Mouse (Mus musculus) cerebellum, adult 9-11 months (tissue): ENCODE results near the gene Msh3.
"Not testable (repeated sequence)": the region's sequence is repeated elsewhere in the genome, so short reads cannot be mapped to it uniquely, and the experiment has no call there.

Experiments used
- DNase-seq: peaks from one replicate; pipeline ENCODE4 v3.0.0; 2022

Msh3 gene

DNA sequence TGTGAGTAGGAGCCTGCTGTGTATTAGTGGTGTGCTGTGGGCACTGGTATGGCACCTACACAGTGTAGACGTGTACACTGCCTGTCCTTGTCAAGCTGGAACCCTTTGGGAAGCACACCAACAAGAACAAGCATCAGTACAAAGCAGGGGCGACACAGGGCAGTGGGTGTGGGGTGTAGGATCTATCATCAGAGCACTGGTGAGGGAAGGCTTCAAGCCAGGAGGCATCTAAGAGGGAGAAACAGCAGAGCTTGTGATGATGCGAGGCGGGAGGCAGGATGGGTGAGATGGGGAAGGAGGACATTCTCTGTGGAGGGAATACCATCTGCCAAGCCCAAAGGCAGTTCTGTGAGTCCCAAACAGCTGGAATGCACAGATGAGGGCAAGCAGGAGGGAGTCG, 107.8 kb downstream of the Msh3 start:
- no peak for DNase-seq

GRCm38 (mm10) chr13:92244731-92245130, 110.1 kb downstream of the Msh3 start:
- DNase-seq, result no peak

DNA sequence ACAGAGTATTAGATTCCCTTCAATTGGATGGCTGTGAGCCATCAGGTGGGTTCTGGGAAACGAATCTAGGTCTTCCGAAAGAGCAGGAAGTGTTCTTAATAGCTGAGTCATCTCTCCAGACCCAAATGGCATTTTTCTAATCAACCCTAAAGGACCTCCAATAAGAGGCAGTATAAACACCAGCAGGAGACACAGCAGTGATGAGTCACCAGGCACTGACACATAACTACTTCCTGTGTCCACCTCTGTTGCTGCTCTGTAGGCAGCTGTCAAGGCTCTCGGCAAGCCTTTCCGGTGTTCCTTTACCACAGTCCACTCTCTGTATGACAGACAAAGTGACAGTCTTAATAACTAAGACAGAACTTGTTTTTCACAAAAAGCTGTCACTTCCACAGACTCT, 113.4 kb downstream of the Msh3 start:
- no peak for DNase-seq

- DNase-seq, result no peak
Measured at GRCm38 (mm10) chr13:92237887-92238286, 116.9 kb downstream of the Msh3 start.

DNA sequence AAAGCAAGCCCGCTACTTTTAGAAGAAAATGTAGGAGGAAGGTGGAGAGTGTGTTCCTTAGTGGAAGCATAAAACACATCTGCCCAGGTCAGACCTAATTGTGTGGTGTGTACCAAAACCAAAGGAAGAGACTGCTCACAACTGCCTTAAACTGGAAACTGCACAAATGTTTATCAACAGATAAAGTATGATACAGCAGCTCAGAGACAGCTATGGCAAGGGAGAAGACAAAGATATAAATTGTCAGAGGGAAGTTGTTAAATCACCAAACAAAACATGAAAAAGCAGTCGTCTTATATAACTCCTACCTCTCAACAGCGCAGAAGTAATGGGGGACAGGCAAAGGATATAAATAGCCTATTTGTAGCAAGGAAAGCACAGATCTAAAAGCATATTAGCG, 117.8 kb downstream of the Msh3 start:
- no peak for DNase-seq

DNA sequence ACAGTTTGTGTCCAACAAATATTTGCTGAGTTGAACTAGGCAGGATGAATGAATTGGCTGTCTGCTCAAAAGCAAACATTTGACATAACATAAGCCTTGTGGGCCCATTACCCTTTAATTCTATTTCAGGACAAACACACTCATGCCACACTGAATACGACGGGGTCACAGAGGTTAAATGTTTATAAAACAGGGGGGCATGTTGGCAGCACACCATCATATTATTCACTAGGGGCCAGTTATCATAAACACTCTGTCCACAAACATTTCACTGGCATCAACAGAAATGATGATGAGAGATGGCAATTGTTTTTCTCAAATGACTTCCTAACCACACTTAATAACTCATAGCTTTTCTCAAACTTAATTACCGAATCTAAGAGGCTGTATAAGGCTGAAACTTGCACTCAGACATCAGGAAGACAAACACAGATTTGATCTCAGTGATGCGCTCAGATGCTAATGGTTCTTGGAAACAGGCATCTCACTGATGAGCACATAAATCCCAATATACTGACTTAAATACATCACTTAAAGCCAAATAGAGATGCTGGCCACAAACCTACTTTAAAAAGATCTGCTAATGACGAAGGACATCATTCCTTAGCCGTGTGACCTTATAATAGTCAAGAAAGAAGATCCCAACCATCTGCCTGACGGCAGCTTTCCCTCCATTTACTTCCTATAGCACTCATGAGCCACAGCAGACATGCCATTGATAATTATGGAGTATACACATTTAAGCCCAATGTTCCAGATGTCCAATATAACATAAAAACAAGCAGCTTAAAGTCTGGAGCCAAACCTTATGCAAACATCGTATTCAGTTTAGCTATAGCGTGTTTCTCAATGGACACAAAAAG, 122.5 kb downstream of the Msh3 start:
- no peak for DNase-seq

DNA sequence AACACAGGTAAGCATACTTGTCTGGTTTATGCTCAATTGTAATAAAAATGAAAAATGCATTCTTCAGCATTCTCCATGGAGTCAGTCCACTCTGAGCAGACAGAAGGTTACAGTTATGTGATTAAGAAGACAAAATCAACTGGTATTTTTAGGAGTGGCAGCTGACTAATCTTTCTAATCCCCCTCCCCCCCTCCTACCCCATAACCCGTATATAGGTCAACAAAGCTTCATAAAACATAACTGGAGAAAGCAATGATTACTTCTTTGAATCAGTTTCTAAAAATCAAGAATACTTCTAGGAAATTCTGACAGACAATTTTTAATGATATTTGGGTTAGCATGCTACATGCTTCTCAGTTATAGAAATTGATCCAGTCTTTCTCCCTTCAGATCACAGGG, 126.8 kb downstream of the Msh3 start:
- DNase-seq, result no peak

DNA sequence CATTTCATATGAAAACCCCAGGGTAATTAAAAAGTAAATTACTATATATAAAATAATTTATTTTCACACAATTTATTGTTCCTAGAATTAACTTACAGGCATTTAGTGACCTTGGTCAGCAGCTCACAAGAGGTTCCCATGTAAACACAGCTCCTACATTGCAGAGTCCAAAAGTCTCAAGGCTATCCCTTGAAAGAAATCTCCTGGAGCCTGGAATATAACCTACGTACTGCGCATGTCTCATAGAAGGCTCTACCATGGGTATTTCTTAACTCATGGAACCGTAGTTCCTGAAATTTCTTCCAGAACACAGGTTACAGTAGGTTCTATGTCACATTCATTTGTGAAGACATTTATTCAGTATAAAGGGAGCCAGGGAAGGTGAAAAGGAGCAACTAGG, 131.2 kb downstream of the Msh3 start:
- no peak for DNase-seq

DNA sequence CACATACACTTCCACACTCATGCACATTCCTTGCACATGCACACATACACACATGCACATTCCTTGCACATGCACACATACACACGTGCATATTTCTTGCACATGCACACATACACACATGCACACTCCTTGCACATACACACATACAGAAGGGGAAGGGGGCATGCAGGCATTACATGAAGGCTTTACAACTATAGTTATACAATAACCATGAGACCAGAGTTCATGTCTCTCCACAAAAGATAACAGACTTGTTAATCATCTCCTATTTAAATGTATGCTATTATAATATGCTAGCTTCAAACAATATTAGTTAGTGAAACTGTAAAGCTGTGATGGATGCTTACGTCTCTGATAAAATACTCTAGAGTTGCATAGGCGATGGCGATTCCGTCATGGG, 132.0 kb downstream of the Msh3 start:
- DNase-seq, result no peak

GRCm38 (mm10) chr13:92219774-92220173, 135.0 kb downstream of the Msh3 start:
- no peak for DNase-seq

DNA sequence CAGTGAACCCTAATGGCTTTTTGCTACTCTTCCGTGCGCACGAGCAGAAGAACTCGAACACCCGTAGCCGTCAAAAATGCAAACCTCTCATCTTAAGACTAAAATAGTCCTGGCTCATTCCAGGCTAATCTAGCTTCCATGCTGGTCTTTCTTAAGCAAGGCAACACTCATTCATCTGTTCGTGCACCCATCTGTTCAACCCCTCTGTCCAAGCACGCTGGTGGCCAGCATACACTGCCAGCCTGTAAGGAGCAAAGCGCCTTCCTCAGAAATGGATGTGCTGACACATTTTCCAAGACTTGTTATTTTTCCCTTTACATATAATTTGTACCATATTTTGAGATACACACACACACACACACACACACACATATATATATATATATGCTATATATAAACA, 137.6 kb downstream of the Msh3 start:
- DNase-seq, result no peak

- no peak for DNase-seq
Measured at GRCm38 (mm10) chr13:92196860-92197259, 157.9 kb downstream of the Msh3 start.

DNA sequence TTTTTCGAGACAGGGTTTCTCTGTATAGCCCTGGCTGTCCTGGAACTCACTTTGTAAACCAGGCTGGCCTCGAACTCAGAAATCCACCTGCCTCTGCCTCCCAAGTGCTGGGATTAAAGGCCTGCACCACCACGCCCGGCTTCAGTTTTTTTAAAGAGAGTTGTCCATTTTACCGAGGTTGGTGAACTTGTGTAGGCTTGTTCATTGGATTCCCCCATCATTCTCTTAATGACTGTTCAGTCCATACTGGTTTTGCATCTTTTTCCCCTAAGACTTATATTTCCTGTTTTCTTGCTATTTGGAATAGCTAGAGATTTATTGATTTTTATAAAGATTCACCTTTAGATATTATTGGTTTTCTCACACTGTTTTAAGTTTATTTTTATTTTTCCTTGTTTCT, 161.0 kb downstream of the Msh3 start:
- DNase-seq, result not testable (repeated sequence)

DNA sequence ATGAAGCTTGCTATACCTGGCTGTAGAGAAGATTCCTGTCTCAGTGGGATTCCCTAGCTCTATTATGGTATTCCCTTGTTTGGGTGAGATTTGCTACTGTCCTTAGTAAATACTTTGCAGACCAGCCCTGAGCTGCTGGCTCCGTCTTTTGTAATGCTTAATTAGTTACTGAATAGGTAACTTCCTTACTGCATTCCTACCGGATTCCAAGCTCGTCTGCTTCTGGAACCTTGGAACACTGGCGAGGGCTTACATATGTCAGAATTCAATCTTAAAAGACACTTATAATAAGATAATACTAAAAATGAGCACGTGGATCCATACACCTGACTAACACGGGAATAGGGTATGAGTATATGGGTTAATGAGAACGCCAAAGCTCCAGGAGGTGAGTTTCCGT, 182.1 kb downstream of the Msh3 start:
- DNase-seq, result not testable (repeated sequence)
